Mouse (Mus musculus) midbrain, embryonic 13.5 days (tissue): Measurements from ENCODE around the gene Rpap1. TPM values are rescaled to one million over a fixed set of nuclear protein-coding genes. Genes with fewer than 3 reads are reported as not detected.

Source experiments
- ATAC-seq: fragments of 200-750 bp; cut with Nextera tagmentation; 2 replicates; pipeline ENCODE4 v1.8.0; 2017; ENCODE audit warnings: mild to moderate bottlenecking, moderate TSS enrichment, moderate library complexity
- H3K27ac ChIP-seq: fragments of 300-500 bp; sonication (generic); 2 replicates; pipeline ENCODE4 v1.5.1; 2015; ENCODE audit warnings: inconsistent platforms, mild to moderate bottlenecking, moderate library complexity
- H3K27me3 ChIP-seq: fragments of 300-500 bp; sonication (generic); 2 replicates; pipeline ENCODE4 v1.6.1; 2015; ENCODE audit warnings: mild to moderate bottlenecking, inconsistent platforms
- H3K36me3 ChIP-seq: fragments of 300-500 bp; sonication (generic); 2 replicates; pipeline ENCODE4 v1.6.1; 2015; ENCODE audit warnings: mild to moderate bottlenecking, inconsistent platforms
- H3K4me1 ChIP-seq: fragments of 300-500 bp; sonication (generic); replicated peaks from 2 replicates; pipeline ENCODE4 v1.6.1; 2015; ENCODE audit warnings: inconsistent platforms
- H3K4me2 ChIP-seq: fragments of 300-500 bp; sonication (generic); replicated peaks from 2 replicates; pipeline ENCODE4 v1.6.1; 2015; ENCODE audit warnings: moderate library complexity, mild to moderate bottlenecking, inconsistent platforms
- H3K4me3 ChIP-seq: fragments of 300-500 bp; sonication (generic); replicated peaks from 2 replicates; pipeline ENCODE4 v1.5.1; 2015; ENCODE audit warnings: mild to moderate bottlenecking, inconsistent platforms
- H3K9ac ChIP-seq: fragments of 300-500 bp; sonication (generic); replicated peaks from 2 replicates; pipeline ENCODE4 v1.6.1; 2015; ENCODE audit warnings: mild to moderate bottlenecking, inconsistent platforms
- H3K9me3 ChIP-seq: fragments of 300-500 bp; sonication (generic); 2 replicates; pipeline ENCODE4 v1.6.1; 2016; ENCODE audit warnings: mild to moderate bottlenecking, inconsistent platforms
- WGBS: fragments of 180-500 bp; shearing (Covaris S2); methylation state at CpG from one replicate; pipeline ENCODE4 v1.1.7; 2015; 5-methylcytosine and 5-hydroxymethylcytosine counted together
- polyA plus RNA-seq: library from polyadenylated mRNA; unstranded; fragments of >200 nt; fragmentation: Nextera tagmentation; extraction: Ambion mirVana; gene quantifications from 2 replicates; pipeline ENCODE4 v1.2.1, GENCODE M21; 2015

Rpap1 gene
- polyA plus RNA-seq, 1 experiment from 2014 or later = 25.1 TPM

DNA sequence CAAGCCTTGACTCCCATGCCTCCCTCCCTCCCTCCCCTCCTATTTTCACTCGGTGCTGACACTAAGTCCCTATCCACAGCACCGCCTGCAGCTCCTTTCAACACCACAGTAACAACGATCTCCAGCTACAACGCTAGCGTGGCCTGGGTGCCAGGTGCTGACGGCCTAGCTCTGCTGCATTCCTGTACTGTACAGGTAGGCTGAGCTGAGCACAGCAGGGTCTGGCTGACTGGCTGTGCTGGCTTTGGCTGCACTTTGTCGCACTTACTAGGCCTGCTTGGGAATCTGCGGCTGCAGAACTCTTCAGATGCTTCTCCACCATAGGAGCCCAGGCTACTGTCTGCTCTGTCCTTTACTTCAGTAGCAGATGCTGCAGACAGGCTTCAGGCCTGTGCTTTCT, 18.2 kb upstream of the Rpap1 start:
- Histone ChIP-seq H3K9ac (peak overlapping the region; percentile 23; the same call in 1 of the 2 replicates), H3K9me3 (no peaks in the 10 kb centered on the region), H3K4me3 (no peak overlapping the region), H3K27me3 (peaks cover 11% of the 10 kb centered on the region; the same call in 1 of the 2 replicates), H3K4me2 (no peak overlapping the region), H3K27ac (no peak overlapping the region), H3K4me1 (peaks cover 51% of the 10 kb centered on the region), H3K36me3 (peaks cover 35% of the 10 kb centered on the region)
- 38% methylated on average over 8 of the region's 8 CpGs for WGBS
- ATAC-seq = no peak

DNA sequence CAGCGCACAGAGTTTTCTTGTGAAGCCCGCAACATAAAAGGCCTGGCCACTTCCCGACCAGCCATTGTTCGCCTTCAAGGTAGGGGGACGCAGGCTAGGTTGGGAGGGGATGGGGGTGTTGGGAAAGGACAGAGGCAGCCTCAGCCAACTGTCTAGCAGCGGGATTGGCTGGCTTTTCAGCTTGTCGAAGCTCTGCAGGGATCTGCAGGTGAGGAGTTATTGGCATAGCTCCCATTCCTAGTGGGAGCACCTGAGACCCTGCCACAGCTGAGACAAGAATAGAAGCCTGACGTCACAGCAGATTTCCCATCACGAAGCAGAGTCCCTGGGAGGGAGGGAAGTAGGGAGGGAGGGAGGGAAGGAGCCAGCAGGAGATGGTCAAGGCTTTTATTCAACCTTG, 17.4 kb upstream of the Rpap1 start:
- 19% methylated on average over 9 of the region's 9 CpGs for WGBS
- H3K9me3 ChIP-seq = no peaks in the 10 kb centered on the region
- 0 out of 2 replicates have a peak overlapping the region, but pooled peaks have one; percentile 25 for H3K27ac ChIP-seq
- peak overlapping the region; percentile 9; the same call in 1 of the 2 replicates for H3K4me2 ChIP-seq
- H3K9ac ChIP-seq = no peak overlapping the region
- H3K4me1 ChIP-seq = peaks cover 59% of the 10 kb centered on the region
- H3K36me3 ChIP-seq = peaks cover 28% of the 10 kb centered on the region
- no peak for ATAC-seq
- no peak overlapping the region for H3K4me3 ChIP-seq
- H3K27me3 ChIP-seq = peaks cover 11% of the 10 kb centered on the region; the same call in 1 of the 2 replicates

DNA sequence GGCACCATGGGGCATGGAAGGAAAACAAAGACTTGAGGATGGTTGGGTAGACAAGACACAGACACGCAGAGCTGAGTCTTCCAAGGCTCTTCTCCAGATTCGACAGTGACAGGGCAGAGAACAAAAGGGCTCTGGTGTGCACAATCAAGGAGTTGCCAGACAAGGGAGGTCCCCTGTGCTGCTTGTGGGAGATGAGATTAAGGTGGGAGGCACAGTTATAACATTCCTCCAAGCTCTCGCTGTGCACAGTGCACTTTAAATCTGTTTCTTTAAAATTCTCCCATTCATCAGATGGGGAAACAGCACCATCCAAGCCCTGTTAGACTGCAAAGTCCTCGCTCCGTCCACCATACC, 16.9 kb upstream of the Rpap1 start:
- peak overlapping the region; percentile 29; the same call in 1 of the 2 replicates for H3K9ac ChIP-seq
- peaks cover 59% of the 10 kb centered on the region for H3K4me1 ChIP-seq
- no peak overlapping the region; the same call in 1 of the 2 replicates for H3K4me2 ChIP-seq
- no peak for ATAC-seq
- H3K27ac ChIP-seq = 0 out of 2 replicates have a peak overlapping the region, but pooled peaks have one; percentile 51
- H3K27me3 ChIP-seq = peaks cover 11% of the 10 kb centered on the region; the same call in 1 of the 2 replicates
- H3K9me3 ChIP-seq = no peaks in the 10 kb centered on the region
- no peak overlapping the region for H3K4me3 ChIP-seq
- WGBS = 21% methylated on average over 5 of the region's 5 CpGs
- H3K36me3 ChIP-seq = peaks cover 24% of the 10 kb centered on the region

DNA sequence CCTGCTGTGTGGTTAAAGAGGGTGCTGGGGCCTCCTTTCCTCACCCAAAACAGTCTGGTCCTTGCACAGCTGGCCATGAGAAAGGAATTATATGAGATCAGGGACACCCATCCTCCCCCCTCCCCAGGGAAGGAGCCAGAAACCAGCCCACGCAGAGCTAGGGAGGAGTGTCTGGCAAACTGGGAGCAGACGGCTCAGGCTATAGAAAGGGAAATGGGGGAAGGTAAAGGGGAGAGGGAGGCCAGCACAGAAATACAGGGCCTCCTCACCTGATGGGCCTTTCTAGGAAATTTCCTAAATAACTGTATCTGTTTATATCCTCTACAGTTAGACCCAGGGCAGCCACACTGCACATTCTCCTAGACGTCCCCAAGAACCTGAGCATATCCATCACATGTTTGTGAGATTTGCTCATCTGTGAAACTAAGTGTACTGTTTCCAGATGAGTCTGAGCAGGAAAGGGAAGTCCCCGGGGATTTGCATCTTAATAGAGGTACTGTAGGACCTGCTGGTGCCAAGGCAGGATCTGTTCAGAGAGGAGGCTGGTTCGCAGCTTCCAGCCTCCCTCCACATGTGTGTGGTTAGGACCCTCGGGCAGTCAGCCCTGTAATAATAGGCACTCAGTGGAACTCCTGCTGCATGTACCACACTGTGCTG, 16.4 kb upstream of the Rpap1 start:
- Histone ChIP-seq H3K4me3 (no peak overlapping the region), H3K9me3 (no peaks in the 10 kb centered on the region), H3K4me1 (peaks cover 57% of the 10 kb centered on the region), H3K36me3 (peaks cover 21% of the 10 kb centered on the region), H3K27ac (peak overlapping the region; percentile 51; the same call in 1 of the 2 replicates), H3K9ac (peak overlapping the region; percentile 29; the same call in 1 of the 2 replicates), H3K4me2 (peak overlapping the region; percentile 5; the same call in 1 of the 2 replicates), H3K27me3 (peaks cover 11% of the 10 kb centered on the region)
- ATAC-seq = peak; percentile 25
- WGBS = 10% methylated on average over 6 of the region's 6 CpGs

DNA sequence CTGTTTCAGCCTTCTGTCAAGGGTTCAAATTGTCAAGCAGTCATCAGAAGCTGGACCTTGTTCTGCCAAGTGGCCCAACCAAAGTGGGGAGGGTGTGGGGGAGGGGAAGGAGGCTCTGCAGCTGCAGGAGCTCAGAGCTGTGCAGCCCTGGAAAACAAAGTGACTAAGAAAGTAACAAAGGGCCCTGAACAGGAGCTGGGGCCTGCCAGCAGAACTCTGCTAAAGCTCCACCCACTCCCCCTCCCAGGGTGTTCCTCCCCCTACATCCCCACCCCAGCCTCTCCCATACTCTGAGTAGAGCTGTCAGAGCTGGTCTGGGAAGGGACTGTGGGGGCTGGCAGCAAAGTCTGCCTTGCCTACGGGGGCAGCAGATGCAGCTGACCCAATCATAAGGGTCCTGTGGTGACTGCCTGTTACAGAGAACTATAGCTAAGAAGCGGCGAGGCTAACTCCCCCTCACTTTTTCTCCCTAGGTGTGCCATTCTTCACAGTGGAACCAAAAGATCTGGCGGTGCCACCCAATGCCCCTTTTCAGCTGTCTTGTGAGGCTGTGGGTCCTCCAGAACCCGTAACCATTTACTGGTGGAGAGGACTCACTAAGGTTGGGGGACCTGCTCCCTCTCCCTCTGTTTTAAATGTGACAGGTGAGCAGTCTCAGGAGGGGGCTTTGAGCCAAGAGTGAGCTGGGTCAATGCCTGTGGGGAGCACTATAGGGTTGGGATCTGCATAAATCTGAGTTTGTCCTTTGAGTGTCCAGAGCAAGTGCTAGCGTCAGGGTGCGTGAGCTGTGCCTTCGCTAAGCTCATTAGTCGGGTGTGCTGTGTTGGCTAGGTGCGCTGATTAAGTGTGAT, 15.7 kb upstream of the Rpap1 start:
- Histone ChIP-seq H3K36me3 (peaks cover 13% of the 10 kb centered on the region), H3K4me1 (peaks cover 55% of the 10 kb centered on the region), H3K27ac (peak overlapping the region; percentile 51; the same call in 1 of the 2 replicates), H3K9ac (no peak overlapping the region), H3K4me3 (no peak overlapping the region), H3K27me3 (peaks cover 19% of the 10 kb centered on the region), H3K9me3 (no peaks in the 10 kb centered on the region), H3K4me2 (peak overlapping the region; percentile 31)
- 14% methylated on average over 10 of the region's 10 CpGs for WGBS
- ATAC-seq = peak; percentile 65

DNA sequence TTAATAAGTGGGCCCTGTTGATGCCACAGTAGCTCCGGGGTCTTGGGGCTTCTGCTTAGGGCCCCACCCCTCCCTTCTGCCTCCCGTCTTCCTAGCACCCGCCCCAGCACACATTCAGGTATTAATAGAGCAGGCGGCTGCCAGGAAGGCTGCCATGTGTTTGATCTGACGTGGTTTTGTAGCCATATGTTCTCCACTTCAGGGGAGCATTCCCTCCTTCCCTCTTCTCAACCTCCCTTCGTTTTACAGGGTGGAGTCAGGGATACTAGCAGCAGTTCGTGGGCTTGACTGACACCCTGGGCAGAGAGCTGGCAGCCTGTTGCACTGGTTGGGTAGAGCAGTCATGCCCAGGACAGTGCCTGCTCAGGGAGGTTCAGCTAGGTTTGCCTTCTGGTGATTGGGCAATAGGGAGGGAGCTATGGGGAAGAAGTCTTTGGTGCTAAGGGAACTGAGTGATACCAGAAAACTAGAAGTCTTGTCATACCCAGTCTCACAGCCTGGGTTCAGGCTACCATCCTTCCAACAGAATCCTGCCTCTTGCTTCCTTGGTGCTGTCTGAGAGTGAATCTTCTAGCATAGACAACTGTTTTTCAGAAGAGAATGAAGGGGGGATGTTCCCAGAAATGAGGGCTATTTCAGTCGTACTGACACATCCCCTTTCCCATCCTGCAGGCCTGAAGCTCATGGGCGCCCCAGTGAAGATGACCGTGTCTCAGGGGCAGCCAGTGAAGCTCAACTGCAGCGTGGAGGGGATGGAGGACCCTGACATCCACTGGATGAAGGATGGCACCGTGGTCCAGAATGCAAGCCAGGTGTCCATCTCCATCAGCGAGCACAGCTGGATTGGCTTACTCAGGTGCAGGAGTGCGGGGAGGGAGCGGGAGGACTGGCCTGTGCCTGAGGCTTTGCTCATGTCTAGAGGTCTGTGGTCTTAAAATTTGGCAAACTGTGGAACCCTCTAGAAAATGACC, 13.8 kb upstream of the Rpap1 start:
- Histone ChIP-seq H3K4me3 (peak overlapping the region; percentile 80), H3K9ac (peak overlapping the region; percentile 87; the same call in 1 of the 2 replicates), H3K4me2 (peak overlapping the region; percentile 97), H3K27me3 (peaks cover 36% of the 10 kb centered on the region), H3K36me3 (peaks cover 4% of the 10 kb centered on the region), H3K27ac (no peak overlapping the region), H3K9me3 (no peaks in the 10 kb centered on the region), H3K4me1 (peaks cover 55% of the 10 kb centered on the region)
- WGBS = 48% methylated on average over 15 of the region's 15 CpGs
- ATAC-seq = no peak

DNA sequence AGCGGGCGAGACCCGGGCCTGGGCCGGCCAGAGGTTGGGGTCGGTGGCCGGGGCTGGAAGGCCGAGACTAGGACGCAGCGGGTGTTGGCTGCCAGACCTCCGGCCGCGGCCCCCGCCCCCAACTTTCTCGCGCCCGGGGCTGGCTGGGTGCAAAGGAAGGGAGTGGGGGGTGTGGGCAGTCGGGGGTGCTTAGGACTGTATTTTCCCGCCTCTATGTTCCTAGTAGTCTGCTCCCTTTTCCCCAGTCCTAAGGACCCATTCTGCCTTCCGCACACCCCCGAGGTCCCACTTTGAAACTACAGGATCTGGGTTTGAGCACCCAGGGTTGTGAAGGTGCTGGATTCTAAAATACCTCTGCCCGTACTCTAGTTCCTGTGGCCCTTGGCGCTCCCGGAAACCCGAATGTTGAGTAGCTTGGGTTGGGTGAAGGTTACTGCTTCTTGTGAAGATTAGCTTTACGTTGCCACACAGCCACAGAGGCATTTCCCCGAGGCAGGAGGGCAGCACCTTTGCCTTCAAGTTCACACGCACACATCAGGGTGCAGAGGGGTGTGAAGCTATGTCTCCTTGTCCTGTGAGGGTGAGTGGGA, 12.7 kb upstream of the Rpap1 start:
- H3K36me3 ChIP-seq = no peaks in the 10 kb centered on the region
- no peaks in the 10 kb centered on the region for H3K9me3 ChIP-seq
- H3K4me2 ChIP-seq = peak overlapping the region; percentile 97
- H3K4me1 ChIP-seq = peaks cover 47% of the 10 kb centered on the region
- 0 out of 2 replicates have a peak overlapping the region, but pooled peaks have one; percentile 14 for H3K27ac ChIP-seq
- WGBS = under 1% methylated on average over 20 of the region's 27 CpGs
- peaks cover 36% of the 10 kb centered on the region for H3K27me3 ChIP-seq
- peak overlapping the region; percentile 80 for H3K4me3 ChIP-seq
- ATAC-seq = peak; percentile 8
- peak overlapping the region; percentile 87 for H3K9ac ChIP-seq

DNA sequence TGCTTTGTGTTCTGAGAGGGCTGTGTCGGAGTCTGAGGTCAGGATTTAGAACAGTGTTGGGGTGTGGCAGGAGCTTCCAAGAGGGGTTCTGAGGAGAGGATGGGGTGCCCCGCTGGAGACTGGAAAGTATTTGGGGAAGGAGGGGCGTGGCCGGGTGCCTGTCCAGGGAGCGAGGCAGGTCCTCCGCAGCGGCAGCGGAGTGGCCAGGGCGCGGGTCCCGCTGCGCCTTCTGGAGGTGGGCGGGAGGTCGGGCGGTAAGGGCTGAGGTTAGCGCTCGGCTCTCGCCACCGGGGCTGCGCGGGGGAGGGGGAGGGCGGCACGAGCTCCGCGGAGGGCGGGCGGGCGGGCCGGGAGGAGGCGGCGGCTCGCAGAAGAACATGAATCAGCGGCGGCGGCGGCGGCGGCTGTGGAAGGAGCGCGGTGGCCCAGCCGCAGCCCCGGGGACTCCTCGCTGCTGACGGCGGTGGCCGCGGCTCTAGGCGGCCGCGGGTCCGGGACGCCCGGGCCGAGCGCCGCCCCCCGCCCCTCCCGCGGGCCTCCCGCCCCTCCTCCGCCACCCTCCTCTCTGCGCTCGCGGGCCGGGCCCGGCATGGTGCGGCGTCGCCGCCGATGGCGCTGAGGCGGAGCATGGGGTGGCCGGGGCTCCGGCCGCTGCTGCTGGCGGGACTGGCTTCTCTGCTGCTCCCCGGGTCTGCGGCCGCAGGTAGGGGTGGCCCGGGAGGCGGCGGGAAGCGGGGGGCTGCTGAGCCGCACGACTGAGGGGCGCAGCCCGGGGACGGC, 12.0 kb upstream of the Rpap1 start:
- H3K4me2 ChIP-seq = peak overlapping the region; percentile 97
- H3K27me3 ChIP-seq = peaks cover 40% of the 10 kb centered on the region
- no peaks in the 10 kb centered on the region for H3K9me3 ChIP-seq
- H3K36me3 ChIP-seq = no peaks in the 10 kb centered on the region
- peak overlapping the region; percentile 87 for H3K9ac ChIP-seq
- WGBS = under 1% methylated on average over 55 of the region's 89 CpGs
- peak overlapping the region; percentile 14; the same call in 1 of the 2 replicates for H3K27ac ChIP-seq
- ATAC-seq = peak; percentile 69
- H3K4me3 ChIP-seq = peak overlapping the region; percentile 80
- peaks cover 41% of the 10 kb centered on the region for H3K4me1 ChIP-seq

DNA sequence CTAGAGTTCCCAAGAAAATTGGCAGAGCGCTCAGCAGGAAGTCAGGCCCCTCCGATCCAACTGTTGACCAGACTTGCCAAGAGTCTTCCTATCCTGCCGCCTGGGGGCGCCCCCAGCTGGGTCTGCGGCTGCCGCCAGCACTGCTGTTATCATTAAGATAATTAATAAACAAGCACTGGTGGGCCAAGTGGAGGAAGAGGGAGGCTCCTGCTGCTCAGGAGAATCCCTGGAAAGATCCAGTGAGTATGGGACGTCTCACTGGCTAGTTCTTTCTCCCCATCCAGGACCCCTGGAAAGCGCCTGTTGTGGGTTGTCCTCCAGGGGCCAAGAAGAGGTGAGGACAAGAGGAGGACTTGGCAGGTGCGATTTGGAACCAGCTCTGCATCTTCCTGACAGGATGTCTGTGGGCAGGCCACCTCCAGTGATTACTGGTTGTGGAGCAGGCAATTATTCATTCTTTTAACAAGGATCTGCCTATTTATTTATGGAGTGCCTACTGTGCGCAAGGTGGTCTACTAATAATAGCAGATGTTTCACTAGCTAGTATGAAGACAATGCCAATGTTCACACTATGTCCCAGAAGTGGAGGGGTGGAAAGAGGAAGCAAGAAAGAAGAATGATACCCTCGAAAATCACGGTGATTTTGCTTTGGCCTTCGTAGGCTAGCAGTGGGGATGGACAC, 11.1 kb upstream of the Rpap1 start:
- Histone ChIP-seq H3K27ac (no peak overlapping the region), H3K4me3 (no peak overlapping the region; the same call in 1 of the 2 replicates), H3K36me3 (no peaks in the 10 kb centered on the region), H3K9ac (no peak overlapping the region), H3K27me3 (peaks cover 39% of the 10 kb centered on the region), H3K9me3 (no peaks in the 10 kb centered on the region), H3K4me1 (peaks cover 31% of the 10 kb centered on the region), H3K4me2 (peak overlapping the region; percentile 97; the same call in 1 of the 2 replicates)
- no peak for ATAC-seq
- 9% methylated on average over 13 of the region's 13 CpGs for WGBS

DNA sequence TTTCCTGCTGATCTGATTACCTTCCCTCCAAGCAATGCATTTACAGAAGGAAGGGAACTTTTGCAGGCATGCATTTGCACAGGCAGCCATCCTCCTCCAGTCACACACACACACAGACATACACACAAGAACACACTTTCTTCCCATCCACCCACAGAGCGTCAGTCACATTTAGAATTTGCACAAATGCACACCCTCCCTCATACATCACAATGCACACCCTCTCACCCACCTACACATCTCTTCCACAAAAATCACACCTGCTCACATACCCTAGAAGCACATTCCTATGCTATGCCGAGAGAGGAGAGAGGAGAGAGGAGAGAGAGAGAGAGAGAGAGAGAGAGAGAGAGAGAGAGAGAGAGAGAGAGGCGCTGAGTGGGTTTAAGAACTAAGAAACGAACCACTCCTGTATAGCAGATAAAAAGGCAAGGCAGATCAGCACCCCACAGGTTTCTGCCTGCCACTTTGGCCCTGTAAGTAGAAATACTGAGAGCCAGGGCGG, 10.0 kb upstream of the Rpap1 start, which contains the start of gene Tyro3:
Gene Tyro3 (plus strand): TSS at position 455 of the 505 bp plus-strand sequence.
- Histone ChIP-seq H3K4me3 (no peak within 1 kb of the TSS), H3K27ac (no peak within 1 kb of the TSS), H3K27me3 (peaks cover 39% of the 10 kb centered on the region), H3K36me3 (no peaks in the 10 kb centered on the region), H3K9ac (no peak within 1 kb of the TSS), H3K4me2 (no peak within 1 kb of the TSS), H3K9me3 (no peaks in the 10 kb centered on the region), H3K4me1 (peaks cover 20% of the 10 kb centered on the region)
- ATAC-seq = no peak
- WGBS = 62% methylated on average over 5 of the region's 5 CpGs
